In genomic region chr8:65022485-65022884, GRCm38 (mm10) we compare ENCODE assay signal across 9 mouse cellular contexts. TPM values are rescaled to one million over a fixed set of nuclear protein-coding genes. Genes with fewer than 3 reads are reported as not detected.
A peak's percentile ranks its signal among the peaks of the same experiment; 100 is the strongest.
DNase-seq lines count a peak whose midpoint lies in the region; ATAC-seq and TF ChIP-seq lines count a peak whose summit lies in the region.
"Had no signal": no experiment of that assay in that cellular context is flagged by ENCODE, and none has a peak within 500 bp of the region (broad histone marks: within the 10 kb centered on the region; RNA-seq: fewer than 3 reads in every experiment).

No protein-coding gene starts in this region.

- H3K4me2 ChIP-seq in intestine, embryonic 16.5 days (ENCODE audit: low read depth, low read length): no peak overlapping the region

- ATAC-seq in intestine, embryonic 16.5 days: peak; percentile 55; the same call in 1 of the 2 replicates

- H3K9ac ChIP-seq in heart, adult 2 months (ENCODE audit: low read depth, low read length): no peak overlapping the region
- no peak overlapping the region for H3K9ac ChIP-seq in intestine, embryonic 16.5 days (ENCODE audit: low read depth, low read length)

- no peaks in the 10 kb centered on the region for H3K9me3 ChIP-seq in intestine, embryonic 16.5 days (ENCODE audit: control insufficient read depth, low read length)

- no peaks in the 10 kb centered on the region for H3K27me3 ChIP-seq in heart, adult 2 months (ENCODE audit: control insufficient read depth, insufficient read depth, low read length)
- H3K27me3 ChIP-seq in intestine, embryonic 16.5 days (replicated peaks; ENCODE audit: control insufficient read depth, insufficient read depth, low read length): no peaks in the 10 kb centered on the region

- peak; percentile 80 for TF ChIP-seq CTCF in heart, adult 2 months (IDR thresholded peaks at IDR 0.05)

- 48% methylated on average over 8 of the region's 8 CpGs for WGBS in heart, adult 2 months
- WGBS in intestine, embryonic 16.5 days: 46% methylated on average over 8 of the region's 8 CpGs

- no peak overlapping the region for H3K4me3 ChIP-seq in heart, adult 2 months
- no peak overlapping the region for H3K4me3 ChIP-seq in intestine, embryonic 16.5 days (ENCODE audit: low read length)

- intact Hi-C loops in heart, adult 2 months (cut with DNase I): loop anchor here (1.0 kb wide), 1 partner anchor 88 kb away; no protein-coding TSS in a partner anchor
- intact Hi-C loops in heart, postnatal 25 days (cut with DNase I): loop anchor here (1.0 kb wide), 1 partner anchor 88 kb away; no protein-coding TSS in a partner anchor
- intact Hi-C loops in left cerebral cortex, postnatal 36 days (cut with DNase I): loop anchor here (1.0 to 10.0 kb wide), 2 partner anchors 88 to 1472 kb away; no protein-coding TSS in a partner anchor

- H3K36me3 ChIP-seq in heart, adult 2 months (ENCODE audit: control insufficient read depth, insufficient read depth, low read length): no peaks in the 10 kb centered on the region
- no peaks in the 10 kb centered on the region for H3K36me3 ChIP-seq in intestine, embryonic 16.5 days (ENCODE audit: control insufficient read depth, insufficient read depth, low read length)

- TF ChIP-seq EP300 in heart, adult 2 months (IDR thresholded peaks at IDR 0.05; ENCODE audit: insufficient read depth, low read depth, low read length): no peak

- no peak for TF ChIP-seq POLR2A in heart, adult 2 months (IDR thresholded peaks at IDR 0.05; ENCODE audit: insufficient read depth, low read depth, low read length)

- H3K27ac ChIP-seq in heart, adult 2 months: no peak overlapping the region
- H3K27ac ChIP-seq in intestine, embryonic 16.5 days (ENCODE audit: low read length): no peak overlapping the region

- no peaks in the 10 kb centered on the region for H3K4me1 ChIP-seq in heart, adult 2 months (ENCODE audit: control insufficient read depth, insufficient read depth, low read length)
- no peaks in the 10 kb centered on the region for H3K4me1 ChIP-seq in intestine, embryonic 16.5 days (ENCODE audit: control insufficient read depth, insufficient read depth, low read length)

- peak; percentile 4 to 52 for DNase-seq in heart, adult 2 months
- DNase-seq in heart, postnatal 25 days (ENCODE audit: low spot score): no peak
- DNase-seq in adrenal gland, postnatal 10 days: peak; percentile 79
- DNase-seq in fibroblast of lung, adult 2 months (ENCODE audit: low read depth): peak; percentile 11
- DNase-seq in left cerebral cortex, postnatal 36 days (ENCODE audit: low spot score in 2 of 2): peak; percentile 44 to 56
- peak; percentile 19 for DNase-seq in naive thymus-derived CD4-positive, alpha-beta T cell, adult 2 months (ENCODE audit: low read depth)
- DNase-seq in thymus, postnatal 36 days: peak; percentile 21 to 30

- H3K79me2 ChIP-seq in heart, adult 2 months (replicated peaks; ENCODE audit: control insufficient read depth, insufficient read depth, low read length): no peaks in the 10 kb centered on the region

RNA-seq across cellular contexts. Expression of gene Trim60, which starts 4.1 kb away (rescaled TPM):
- not detected for total RNA-seq in heart, adult 2 months (2021)
- polyA plus RNA-seq in heart, adult 2 months (2012; rRNA removed): not detected in 2 replicates
- total RNA-seq in heart, postnatal 25 days (2021): not detected
- not detected for total RNA-seq in adrenal gland, postnatal 10 days (2021)
- polyA plus RNA-seq in intestine, embryonic 16.5 days (2015; fragmentation: Nextera tagmentation; extraction: Ambion mirVana): not detected in 2 replicates
- not detected for total RNA-seq in left cerebral cortex, postnatal 36 days (2021)
- polyA plus RNA-seq: liver, embryonic 16.5 days had no signal

RNA-seq across cellular contexts. Expression of gene Trim61, which starts 4.2 kb away (rescaled TPM):
- total RNA-seq in heart, adult 2 months (2021): not detected
- polyA plus RNA-seq in heart, adult 2 months (2012; rRNA removed): not detected in 2 replicates
- total RNA-seq in heart, postnatal 25 days (2021): not detected
- total RNA-seq in adrenal gland, postnatal 10 days (2021): not detected
- polyA plus RNA-seq in intestine, embryonic 16.5 days (2015; fragmentation: Nextera tagmentation; extraction: Ambion mirVana): 0.15 TPM in 1 of 2 replicates, not detected in the other
- total RNA-seq in left cerebral cortex, postnatal 36 days (2021): not detected
- polyA plus RNA-seq: liver, embryonic 16.5 days had no signal

RNA-seq across cellular contexts. Expression of gene Apela, which starts 14.7 kb away (rescaled TPM):
- total RNA-seq in heart, adult 2 months (2021): not detected
- polyA plus RNA-seq in heart, adult 2 months (2012; rRNA removed): 0.27 TPM in 1 of 2 replicates, not detected in the other
- under 1 TPM in 1 of 2 experiments, not detected in 1; 0.36 TPM for total RNA-seq in heart, postnatal 25 days (2021)
- not detected for total RNA-seq in adrenal gland, postnatal 10 days (2021)
- 3.3 and 4.4 TPM in 2 replicates for polyA plus RNA-seq in intestine, embryonic 16.5 days (2015; fragmentation: Nextera tagmentation; extraction: Ambion mirVana)
- total RNA-seq in left cerebral cortex, postnatal 36 days (2021): not detected

RNA-seq across cellular contexts. Expression of gene Trim75, which starts 34.9 kb away (rescaled TPM):
- total RNA-seq in heart, adult 2 months (2021): not detected
- polyA plus RNA-seq in heart, adult 2 months (2012; rRNA removed): not detected in 2 replicates
- total RNA-seq in heart, postnatal 25 days (2021): not detected
- not detected for total RNA-seq in adrenal gland, postnatal 10 days (2021)
- polyA plus RNA-seq in intestine, embryonic 16.5 days (2015; fragmentation: Nextera tagmentation; extraction: Ambion mirVana): not detected in 2 replicates
- not detected for total RNA-seq in left cerebral cortex, postnatal 36 days (2021)
- polyA plus RNA-seq: liver, embryonic 16.5 days had no signal

RNA-seq across cellular contexts. Expression of gene Gm10663, which starts 52.3 kb away (rescaled TPM):
- total RNA-seq in heart, adult 2 months (2021): not detected
- not detected in 2 replicates for polyA plus RNA-seq in heart, adult 2 months (2012; rRNA removed)
- total RNA-seq in heart, postnatal 25 days (2021): not detected
- not detected for total RNA-seq in adrenal gland, postnatal 10 days (2021)
- not detected in 2 replicates for polyA plus RNA-seq in intestine, embryonic 16.5 days (2015; fragmentation: Nextera tagmentation; extraction: Ambion mirVana)
- not detected for total RNA-seq in left cerebral cortex, postnatal 36 days (2021)
- polyA plus RNA-seq: liver, embryonic 16.5 days had no signal
